Comparison of ENCODE assay signal across 15 mouse cellular contexts in the genomic region with DNA sequence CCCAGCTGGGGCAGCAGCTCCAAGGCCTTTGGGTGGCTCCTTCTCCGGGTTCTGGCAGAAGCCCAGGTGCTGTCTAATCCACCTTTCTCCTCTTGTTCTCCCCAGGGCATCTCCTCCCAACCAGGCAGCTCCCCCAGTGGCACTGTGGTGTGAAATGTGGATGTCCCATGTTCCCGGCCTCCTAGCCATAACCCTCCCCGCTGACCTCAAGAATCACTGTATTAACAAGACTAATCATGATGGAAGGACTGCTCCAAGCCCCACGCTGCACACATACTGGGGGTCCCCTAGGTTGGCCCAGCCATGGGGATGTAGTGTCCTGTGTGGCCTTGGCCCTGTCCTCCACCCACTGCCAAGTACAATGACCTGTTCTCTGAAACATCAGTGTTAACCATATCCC. TPM values are rescaled to one million over a fixed set of nuclear protein-coding genes. Genes with fewer than 3 reads are reported as not detected.
DNase-seq lines count a peak whose midpoint lies in the region; ATAC-seq and TF ChIP-seq lines count a peak whose summit lies in the region.
"Had no signal": no experiment of that assay in that cellular context is flagged by ENCODE, and none has a peak within 500 bp of the region (broad histone marks: within the 10 kb centered on the region; RNA-seq: fewer than 3 reads in every experiment).

No protein-coding gene starts in this region.

- ATAC-seq in heart, embryonic 11.5 days (replicated peaks; ENCODE audit: insufficient number of reproducible peaks, low FRiP score, low TSS enrichment), result no peak
- ATAC-seq in liver, embryonic 11.5 days (replicated peaks; ENCODE audit: low FRiP score), result no peak
- no peak for ATAC-seq in limb, embryonic 15.5 days (ENCODE audit: insufficient number of reproducible peaks, low FRiP score, low TSS enrichment, low read depth)
- ATAC-seq: forebrain, embryonic 13.5 days; hindbrain, embryonic 16.5 days had no signal

- no peak for DNase-seq in heart, adult 9 months (ENCODE audit: low spot score in 2 of 2)
- no peak for DNase-seq in liver, adult 2 months (ENCODE audit: extremely low read depth, low read depth, low spot score)
- no peak for DNase-seq in liver, embryonic 11.5 days (ENCODE audit: low spot score)
- DNase-seq in left cerebral cortex, postnatal 25 days (ENCODE audit: low spot score in 2 of 2), result no peak
- no peak for DNase-seq in left cerebral cortex, adult 8-10 months (ENCODE audit: low spot score in 2 of 2)

- no peaks in the 10 kb centered on the region for H3K79me2 ChIP-seq in liver, adult 2 months (ENCODE audit: control insufficient read depth, insufficient read depth, low read length)

- H3K4me2 ChIP-seq in heart, embryonic 11.5 days, result no peak overlapping the region; the same call in 1 of the 2 replicates
- no peak overlapping the region for H3K4me2 ChIP-seq in liver, embryonic 11.5 days
- no peak overlapping the region for H3K4me2 ChIP-seq in limb, embryonic 15.5 days
- H3K4me2 ChIP-seq: forebrain, embryonic 13.5 days had no signal

- H3K4me3 ChIP-seq in heart, embryonic 11.5 days (ENCODE audit: low read depth, low read length), result no peak overlapping the region
- no peak overlapping the region for H3K4me3 ChIP-seq in liver, adult 2 months (ENCODE audit: insufficient read depth, low read depth, low read length)
- no peak overlapping the region for H3K4me3 ChIP-seq in liver, embryonic 11.5 days (ENCODE audit: low read depth, low read length)
- H3K4me3 ChIP-seq in embryonic fibroblast, embryonic 13.5 days (ENCODE audit: insufficient read depth, low read length), result no peak overlapping the region
- no peak overlapping the region for H3K4me3 ChIP-seq in limb, embryonic 15.5 days
- H3K4me3 ChIP-seq: forebrain, embryonic 13.5 days had no signal

- 87% methylated on average over 4 of the region's 4 CpGs for WGBS in heart, embryonic 11.5 days (ENCODE audit: insufficient replicate concordance)
- 83% methylated on average over 4 of the region's 4 CpGs for WGBS in liver, adult 2 months
- WGBS in liver, embryonic 11.5 days, result 87% methylated on average over 4 of the region's 4 CpGs
- 85% methylated on average over 4 of the region's 4 CpGs for WGBS in limb, embryonic 15.5 days

- no peaks in the 10 kb centered on the region for H3K27me3 ChIP-seq in heart, embryonic 11.5 days (ENCODE audit: control insufficient read depth, insufficient read depth, low read length)
- no peaks in the 10 kb centered on the region for H3K27me3 ChIP-seq in liver, adult 2 months (ENCODE audit: control insufficient read depth, insufficient read depth, low read length)
- peaks cover 25% of the 10 kb centered on the region for H3K27me3 ChIP-seq in liver, embryonic 11.5 days (replicated peaks; ENCODE audit: control insufficient read depth, insufficient read depth, low read length)
- H3K27me3 ChIP-seq in limb, embryonic 15.5 days, result no peaks in the 10 kb centered on the region
- H3K27me3 ChIP-seq: forebrain, embryonic 13.5 days had no signal

- H3K9me3 ChIP-seq in heart, embryonic 11.5 days (replicated peaks; ENCODE audit: control insufficient read depth, low read length), result no peaks in the 10 kb centered on the region
- H3K9me3 ChIP-seq in liver, embryonic 11.5 days (ENCODE audit: control insufficient read depth, low read length), result no peaks in the 10 kb centered on the region
- no peaks in the 10 kb centered on the region for H3K9me3 ChIP-seq in limb, embryonic 15.5 days
- H3K9me3 ChIP-seq: forebrain, embryonic 13.5 days had no signal

- TF ChIP-seq CTCF in liver, adult 2 months (IDR thresholded peaks at IDR 0.05; ENCODE audit: low read depth, low read length), result no peak
- TF ChIP-seq CTCF in embryonic fibroblast, embryonic 13.5 days (IDR thresholded peaks at IDR 0.05; ENCODE audit: borderline replicate concordance, insufficient read depth, low read length), result no peak

- intact Hi-C loops in left cerebral cortex, postnatal 25 days (cut with DNase I), result no loop called here

- peaks cover 59% of the 10 kb centered on the region for H3K4me1 ChIP-seq in heart, embryonic 11.5 days (ENCODE audit: control insufficient read depth, insufficient read depth, low read length)
- H3K4me1 ChIP-seq in liver, adult 2 months (ENCODE audit: control insufficient read depth, insufficient read depth, low read length), result peaks cover 9% of the 10 kb centered on the region
- H3K4me1 ChIP-seq in liver, embryonic 11.5 days (replicated peaks; ENCODE audit: control insufficient read depth, insufficient read depth, low read length), result peaks cover 46% of the 10 kb centered on the region
- H3K4me1 ChIP-seq in embryonic fibroblast, embryonic 13.5 days (ENCODE audit: control insufficient read depth, insufficient read depth, low read length), result peaks cover 4% of the 10 kb centered on the region
- peaks cover 68% of the 10 kb centered on the region for H3K4me1 ChIP-seq in limb, embryonic 15.5 days

- no peak for TF ChIP-seq POLR2A in liver, adult 2 months (IDR thresholded peaks at IDR 0.05; ENCODE audit: extremely low read depth, insufficient read depth, low read length)
- TF ChIP-seq POLR2A in embryonic fibroblast, embryonic 13.5 days (IDR thresholded peaks at IDR 0.05; ENCODE audit: low read depth, low read length), result no peak

- H3K27ac ChIP-seq in heart, embryonic 11.5 days (ENCODE audit: low read depth, low read length), result peak overlapping the region; percentile 68
- no peak overlapping the region for H3K27ac ChIP-seq in liver, adult 2 months (replicated peaks; ENCODE audit: insufficient read depth, low read depth, low read length)
- H3K27ac ChIP-seq in liver, embryonic 11.5 days (ENCODE audit: low read depth, low read length), result no peak overlapping the region
- 0 out of 2 replicates have a peak overlapping the region, but pooled peaks have one; percentile 63 for H3K27ac ChIP-seq in embryonic fibroblast, embryonic 13.5 days (ENCODE audit: insufficient read depth, low read length)
- H3K27ac ChIP-seq in limb, embryonic 15.5 days, result peak overlapping the region; percentile 73
- H3K27ac ChIP-seq: forebrain, embryonic 13.5 days; liver, embryonic 14.5 days had no signal

- peaks cover 34% of the 10 kb centered on the region for H3K36me3 ChIP-seq in heart, embryonic 11.5 days (ENCODE audit: control insufficient read depth, insufficient read depth, low read length)
- H3K36me3 ChIP-seq in liver, adult 2 months (ENCODE audit: control insufficient read depth, insufficient read depth, low read length), result no peaks in the 10 kb centered on the region
- H3K36me3 ChIP-seq in liver, embryonic 11.5 days (ENCODE audit: control insufficient read depth, insufficient read depth, low read length), result peaks cover 40% of the 10 kb centered on the region
- H3K36me3 ChIP-seq in limb, embryonic 15.5 days, result peaks cover 59% of the 10 kb centered on the region

- no peak overlapping the region for H3K9ac ChIP-seq in heart, embryonic 11.5 days (ENCODE audit: low read depth, low read length)
- peak overlapping the region; percentile 29; the same call in 1 of the 2 replicates for H3K9ac ChIP-seq in liver, adult 2 months (ENCODE audit: low read depth, low read length)
- H3K9ac ChIP-seq in liver, embryonic 11.5 days (ENCODE audit: low read depth, low read length), result no peak overlapping the region
- no peak overlapping the region for H3K9ac ChIP-seq in limb, embryonic 15.5 days
- H3K9ac ChIP-seq: forebrain, embryonic 13.5 days; liver, embryonic 14.5 days had no signal

RNA-seq across cellular contexts. Expression of gene Dmpk, which starts 1.5 kb away (rescaled TPM):
- polyA plus RNA-seq in heart, embryonic 11.5 days (2014; fragmentation: Nextera tagmentation; extraction: Ambion mirVana), result 17.0 and 17.7 TPM in 2 replicates
- 13.6 and 24.8 TPM in 2 replicates for total RNA-seq in liver, adult 2 months (2014; rRNA removed)
- polyA plus RNA-seq in liver, adult 2 months (2012; rRNA removed), result 60.0 and 76.4 TPM in 2 replicates
- polyA plus RNA-seq in liver, embryonic 11.5 days (2014; fragmentation: Nextera tagmentation; extraction: Ambion mirVana), result 12.4 and 13.9 TPM in 2 replicates
- 75.4 and 114 TPM in 2 replicates for polyA plus RNA-seq in embryonic fibroblast, embryonic 13.5 days (2011; ENCODE audit: insufficient read length, low read depth, missing spikeins)
- 32.5 and 64.0 TPM in 2 replicates for polyA plus RNA-seq in limb, embryonic 15.5 days (2015; fragmentation: Nextera tagmentation; extraction: Ambion mirVana)
- total RNA-seq in left cerebral cortex, postnatal 25 days (2021), result 10 to 100 TPM; 25.0 to 37.5 TPM
- total RNA-seq in left cerebral cortex, adult 8-10 months (2022), result 10 to 100 TPM; 25.0 to 39.7 (median 31.6) TPM

RNA-seq across cellular contexts. Expression of gene Dmwd, which starts 6.1 kb away (rescaled TPM):
- polyA plus RNA-seq in heart, embryonic 11.5 days (2014; fragmentation: Nextera tagmentation; extraction: Ambion mirVana), result 15.2 and 16.2 TPM in 2 replicates
- total RNA-seq in liver, adult 2 months (2014; rRNA removed), result 4.5 and 6.7 TPM in 2 replicates
- polyA plus RNA-seq in liver, adult 2 months (2012; rRNA removed), result 29.4 and 35.7 TPM in 2 replicates
- polyA plus RNA-seq in liver, embryonic 11.5 days (2014; fragmentation: Nextera tagmentation; extraction: Ambion mirVana), result 10.2 and 12.8 TPM in 2 replicates
- 39.0 and 47.0 TPM in 2 replicates for polyA plus RNA-seq in embryonic fibroblast, embryonic 13.5 days (2011; ENCODE audit: insufficient read length, low read depth, missing spikeins)
- 15.0 and 15.5 TPM in 2 replicates for polyA plus RNA-seq in limb, embryonic 15.5 days (2015; fragmentation: Nextera tagmentation; extraction: Ambion mirVana)
- total RNA-seq in left cerebral cortex, postnatal 25 days (2021), result 100 to 1,000 TPM; 138 to 142 TPM
- 100 to 1,000 TPM; 139 to 148 (median 143) TPM for total RNA-seq in left cerebral cortex, adult 8-10 months (2022)

RNA-seq across cellular contexts. Expression of gene Six5, which starts 12.2 kb away (rescaled TPM):
- polyA plus RNA-seq in heart, embryonic 11.5 days (2014; fragmentation: Nextera tagmentation; extraction: Ambion mirVana), result 6.6 and 6.9 TPM in 2 replicates
- 1.8 and 2.3 TPM in 2 replicates for total RNA-seq in liver, adult 2 months (2014; rRNA removed)
- polyA plus RNA-seq in liver, adult 2 months (2012; rRNA removed), result 5.2 and 8.7 TPM in 2 replicates
- 3.7 and 4.3 TPM in 2 replicates for polyA plus RNA-seq in liver, embryonic 11.5 days (2014; fragmentation: Nextera tagmentation; extraction: Ambion mirVana)
- polyA plus RNA-seq in embryonic fibroblast, embryonic 13.5 days (2011; ENCODE audit: insufficient read length, low read depth, missing spikeins), result 7.4 and 11.4 TPM in 2 replicates
- polyA plus RNA-seq in limb, embryonic 15.5 days (2015; fragmentation: Nextera tagmentation; extraction: Ambion mirVana), result 11.5 and 13.5 TPM in 2 replicates
- total RNA-seq in left cerebral cortex, postnatal 25 days (2021), result 1 to 10 TPM; 1.6 to 2.2 TPM
- 1 to 10 TPM; 2.0 to 2.5 (median 2.3) TPM for total RNA-seq in left cerebral cortex, adult 8-10 months (2022)

RNA-seq across cellular contexts. Expression of gene Rsph6a, which starts 27.7 kb away (rescaled TPM):
- not detected in 2 replicates for polyA plus RNA-seq in heart, embryonic 11.5 days (2014; fragmentation: Nextera tagmentation; extraction: Ambion mirVana)
- total RNA-seq in liver, adult 2 months (2014; rRNA removed), result not detected in 2 replicates
- not detected in 2 replicates for polyA plus RNA-seq in liver, adult 2 months (2012; rRNA removed)
- not detected in 2 replicates for polyA plus RNA-seq in liver, embryonic 11.5 days (2014; fragmentation: Nextera tagmentation; extraction: Ambion mirVana)
- not detected in 2 replicates for polyA plus RNA-seq in embryonic fibroblast, embryonic 13.5 days (2011; ENCODE audit: insufficient read length, low read depth, missing spikeins)
- not detected in 2 replicates for polyA plus RNA-seq in limb, embryonic 15.5 days (2015; fragmentation: Nextera tagmentation; extraction: Ambion mirVana)
- total RNA-seq in left cerebral cortex, postnatal 25 days (2021), result under 1 TPM; 0.14 to 0.30 TPM
- total RNA-seq in left cerebral cortex, adult 8-10 months (2022), result under 1 TPM in 3 of 4 experiments, not detected in 1; 0.24 to 0.79 (median 0.32) TPM
- total RNA-seq: gastrocnemius, adult 8-10 months had no signal
- polyA plus RNA-seq: embryonic facial prominence, embryonic 11.5 days; forebrain, embryonic 13.5 days; liver, embryonic 14.5 days; thymus, postnatal 0 days had no signal

RNA-seq across cellular contexts. Expression of gene Gm4969, which starts 36.0 kb away (rescaled TPM):
- polyA plus RNA-seq in heart, embryonic 11.5 days (2014; fragmentation: Nextera tagmentation; extraction: Ambion mirVana), result 2.2 and 2.7 TPM in 2 replicates
- 0.09 TPM in 1 of 2 replicates, not detected in the other for total RNA-seq in liver, adult 2 months (2014; rRNA removed)
- 0.02 TPM in 1 of 2 replicates, not detected in the other for polyA plus RNA-seq in liver, adult 2 months (2012; rRNA removed)
- 1.2 and 1.9 TPM in 2 replicates for polyA plus RNA-seq in liver, embryonic 11.5 days (2014; fragmentation: Nextera tagmentation; extraction: Ambion mirVana)
- not detected in 2 replicates for polyA plus RNA-seq in embryonic fibroblast, embryonic 13.5 days (2011; ENCODE audit: insufficient read length, low read depth, missing spikeins)
- 2.4 and 2.6 TPM in 2 replicates for polyA plus RNA-seq in limb, embryonic 15.5 days (2015; fragmentation: Nextera tagmentation; extraction: Ambion mirVana)
- total RNA-seq in left cerebral cortex, postnatal 25 days (2021), result under 1 TPM; 0.25 to 0.32 TPM
- total RNA-seq in left cerebral cortex, adult 8-10 months (2022), result under 1 TPM in 3 of 4 experiments, not detected in 1; 0.37 to 0.68 (median 0.48) TPM
- total RNA-seq: gastrocnemius, adult 8-10 months had no signal
- polyA plus RNA-seq: spleen, adult 2 months had no signal

Comparison
In these comparisons a context has a peak if more than half of its experiments do, and no peak if none do; other contexts are left out.
1. H3K27ac ChIP-seq: peak in heart, embryonic 11.5 days (single experiment), embryonic fibroblast, embryonic 13.5 days (single experiment) and limb, embryonic 15.5 days (single experiment); none in liver, adult 2 months (single experiment) and liver, embryonic 11.5 days (single experiment).